Mouse (Mus musculus): ENCODE data around the gene Dffa.

DNA sequence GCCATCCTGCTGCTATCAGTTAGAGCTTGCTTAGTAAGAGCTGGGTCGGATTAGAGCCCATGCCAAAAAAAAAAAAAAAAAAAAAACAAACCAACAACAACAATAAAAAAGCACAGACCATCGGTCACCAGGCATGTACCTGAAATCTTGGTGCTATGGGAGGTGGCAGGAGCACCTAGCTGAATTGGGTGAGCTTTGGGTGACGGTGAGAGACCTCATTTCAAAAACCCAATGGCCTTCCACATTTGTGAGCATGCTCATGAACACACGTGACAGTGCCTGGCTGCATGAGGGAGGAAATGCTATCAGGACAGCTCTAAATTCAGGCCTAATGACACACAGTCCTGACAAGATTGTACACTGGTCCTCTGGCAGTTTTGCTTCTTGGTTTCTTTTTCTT is 44.1 kb downstream of the Dffa start:
- no peak for TF ChIP-seq CTCF (IDR thresholded peaks at IDR 0.05)
- no peak for TF ChIP-seq POLR2A (IDR thresholded peaks at IDR 0.05; ENCODE audit: insufficient read depth, low read depth, low read length)
- no peak for TF ChIP-seq EP300 (IDR thresholded peaks at IDR 0.05; ENCODE audit: insufficient read depth, low read depth, low read length)

Data from heart, adult 2 months (tissue).